Mouse (Mus musculus) heart, adult 2 months (tissue): ENCODE measurements around the gene Gimap9. TPM values are rescaled to one million over a fixed set of nuclear protein-coding genes. Genes with fewer than 3 reads are reported as not detected.
A peak's percentile ranks its signal among the peaks of the same experiment; 100 is the strongest.

ENCODE experiments used
- DNase-seq, 2 experiments: peaks; one replicate each; pipeline ENCODE4 v3.0.0; 2021
- H3K27ac ChIP-seq: fragments of 200-600 bp; 2 replicates; pipeline ENCODE4 v1.8.1; 2022
- H3K27me3 ChIP-seq: fragments of 200-500 bp; 2 replicates; pipeline ENCODE4 v1.6.1; 2012; ENCODE audit warnings: mild to moderate bottlenecking, low read length, inconsistent platforms, mixed read lengths; ENCODE audit not compliant: control insufficient read depth, insufficient read depth
- H3K36me3 ChIP-seq: fragments of 200-500 bp; 2 replicates; pipeline ENCODE4 v1.6.1; 2012; ENCODE audit warnings: low read length, inconsistent platforms; ENCODE audit not compliant: control insufficient read depth, insufficient read depth
- H3K4me1 ChIP-seq: fragments of 200-500 bp; 2 replicates; pipeline ENCODE4 v1.6.1; 2011; ENCODE audit warnings: low read length; ENCODE audit not compliant: control insufficient read depth, insufficient read depth
- H3K4me3 ChIP-seq: fragments of 200-600 bp; 2 replicates; pipeline ENCODE4 v1.8.1; 2022
- H3K79me2 ChIP-seq: fragments of 200-500 bp; replicated peaks from 2 replicates; pipeline ENCODE4 v1.6.1; 2012; ENCODE audit warnings: mild to moderate bottlenecking, inconsistent platforms, low read length, moderate library complexity, mixed read lengths; ENCODE audit not compliant: control insufficient read depth, insufficient read depth
- H3K9ac ChIP-seq: fragments of 200-500 bp; 2 replicates; pipeline ENCODE4 v1.6.1; 2012; ENCODE audit warnings: low read depth, mild to moderate bottlenecking, control low read depth, inconsistent platforms, low read length, mixed read lengths
- CTCF ChIP-seq: fragments of 200-600 bp; IDR thresholded peaks from 2 replicates; pipeline ENCODE4 v1.8.1; 2022; ENCODE audit warnings: antibody characterized with exemption, mild to moderate bottlenecking, moderate library complexity
- EP300 ChIP-seq: fragments of 200-500 bp; IDR thresholded peaks from 2 replicates; pipeline ENCODE4 v1.6.1; 2011; ENCODE audit warnings: low read depth, low read length, control low read depth; ENCODE audit not compliant: insufficient read depth
- POLR2A ChIP-seq: fragments of 200-500 bp; IDR thresholded peaks from 2 replicates; pipeline ENCODE4 v1.6.1; 2011; ENCODE audit warnings: mild to moderate bottlenecking, low read depth, low read length, control low read depth; ENCODE audit not compliant: insufficient read depth
- WGBS: fragments of 180-500 bp; shearing (Covaris S2); methylation state at CpG from one replicate; pipeline ENCODE4 v1.1.7; 2018; 5-methylcytosine and 5-hydroxymethylcytosine counted together
- intact Hi-C: fragments of 180-260 bp; cut with DNase I; formaldehyde crosslinking; loops from one replicate; pipeline ENCODE4 v1.15.1; 2025
- polyA plus RNA-seq: library from polyadenylated mRNA; depleted of rRNA; stranded (reverse); fragments of >200 nt; gene quantifications from 2 replicates; pipeline ENCODE4 v1.2.3, GENCODE M21; 2012
- total RNA-seq, 2 experiments: library from RNA; stranded (reverse); gene quantifications; 2 replicates each; pipeline ENCODE4 v1.2.3; 2021

Gimap9 gene
- total and polyA plus RNA-seq, 3 experiments: 1.8 to 3.4 (median 3.1) TPM

- intact Hi-C loops: no loop called here
- WGBS: 37% methylated on average over 7 of the region's 7 CpGs
Observed at GRCm38 (mm10) chr6:48666159-48666586, 9.8 kb upstream of the Gimap9 start.

GRCm38 (mm10) chr6:48668022-48668421, 7.9 kb upstream of the Gimap9 start:
- TF ChIP-seq CTCF: no peak
- TF ChIP-seq POLR2A: no peak
- no peak for TF ChIP-seq EP300
- intact Hi-C loops: no loop called here

More at GRCm38 (mm10) chr6:48666159-48666586, 9.8 kb upstream of the Gimap9 start:
- Histone ChIP-seq H3K4me3 (no peak overlapping the region), H3K4me1 (no peaks in the 10 kb centered on the region), H3K27ac (no peak overlapping the region), H3K9ac (no peak overlapping the region), H3K27me3 (no peaks in the 10 kb centered on the region), H3K79me2 (no peaks in the 10 kb centered on the region), H3K36me3 (no peaks in the 10 kb centered on the region)
- TF ChIP-seq EP300 (no peak), POLR2A (no peak), CTCF (no peak)
- DNase-seq: no peak

GRCm38 (mm10) chr6:48669446-48669969, 6.4 kb upstream of the Gimap9 start:
- H3K36me3 ChIP-seq: no peaks in the 10 kb centered on the region
- 52% methylated on average over 2 of the region's 2 CpGs for WGBS

More at GRCm38 (mm10) chr6:48668022-48668421, 7.9 kb upstream of the Gimap9 start:
- Histone ChIP-seq H3K9ac (no peak overlapping the region), H3K79me2 (no peaks in the 10 kb centered on the region), H3K27ac (no peak overlapping the region), H3K27me3 (no peaks in the 10 kb centered on the region), H3K4me1 (no peaks in the 10 kb centered on the region), H3K4me3 (no peak overlapping the region), H3K36me3 (no peaks in the 10 kb centered on the region)
- DNase-seq: no peak

GRCm38 (mm10) chr6:48674291-48675058, 1.5 kb upstream of the Gimap9 start:
- intact Hi-C loops: no loop called here
- WGBS: 92% methylated on average over 9 of the region's 9 CpGs

More at GRCm38 (mm10) chr6:48669446-48669969, 6.4 kb upstream of the Gimap9 start:
- Histone ChIP-seq H3K27ac (no peak overlapping the region), H3K27me3 (no peaks in the 10 kb centered on the region), H3K79me2 (no peaks in the 10 kb centered on the region), H3K4me3 (no peak overlapping the region), H3K9ac (no peak overlapping the region), H3K4me1 (no peaks in the 10 kb centered on the region)
- intact Hi-C loops: no loop called here
- no peak for DNase-seq
- TF ChIP-seq CTCF (no peak), EP300 (no peak), POLR2A (no peak)

GRCm38 (mm10) chr6:48675400-48675930, 464 bp upstream of the Gimap9 start:
- intact Hi-C loops: no loop called here
- no peak for TF ChIP-seq CTCF
- no peak for TF ChIP-seq EP300
- TF ChIP-seq POLR2A: no peak
- H3K27ac ChIP-seq: peak overlapping the region; percentile 70

More at GRCm38 (mm10) chr6:48674291-48675058, 1.5 kb upstream of the Gimap9 start:
- Histone ChIP-seq H3K4me1 (no peaks in the 10 kb centered on the region; the same call in 1 of the 2 replicates), H3K27ac (no peak overlapping the region), H3K36me3 (no peaks in the 10 kb centered on the region), H3K79me2 (no peaks in the 10 kb centered on the region), H3K9ac (no peak overlapping the region), H3K4me3 (no peak overlapping the region), H3K27me3 (no peaks in the 10 kb centered on the region)
- DNase-seq: no peak
- no peak for TF ChIP-seq EP300
- TF ChIP-seq POLR2A: no peak
- no peak for TF ChIP-seq CTCF

GRCm38 (mm10) chr6:48676860-48677415, 1.0 kb downstream of the Gimap9 start:
- peaks cover 1% of the 10 kb centered on the region for H3K4me1 ChIP-seq
- 64% methylated on average over 5 of the region's 5 CpGs for WGBS
- no peak overlapping the region for H3K9ac ChIP-seq
- no peaks in the 10 kb centered on the region for H3K79me2 ChIP-seq
- no peak overlapping the region; the same call in 1 of the 2 replicates for H3K27ac ChIP-seq
- H3K27me3 ChIP-seq: no peaks in the 10 kb centered on the region
- no peak for TF ChIP-seq EP300
- no peak for DNase-seq
- intact Hi-C loops: loop anchor here (2.0 kb wide), 1 partner anchor 30 kb away; no protein-coding TSS in a partner anchor
- peak overlapping the region; percentile 55 for H3K4me3 ChIP-seq
- no peaks in the 10 kb centered on the region for H3K36me3 ChIP-seq

More at GRCm38 (mm10) chr6:48675400-48675930, 464 bp upstream of the Gimap9 start:
- Histone ChIP-seq H3K9ac (peak overlapping the region; percentile 52), H3K79me2 (no peaks in the 10 kb centered on the region), H3K27me3 (no peaks in the 10 kb centered on the region), H3K36me3 (no peaks in the 10 kb centered on the region), H3K4me1 (no peaks in the 10 kb centered on the region; the same call in 1 of the 2 replicates), H3K4me3 (peak overlapping the region; percentile 55)
- 45% methylated on average over 10 of the region's 10 CpGs for WGBS
- DNase-seq: no peak
